Mouse (Mus musculus): ENCODE results near the gene Ap2a2. TPM values are rescaled to one million over a fixed set of nuclear protein-coding genes. Genes with fewer than 3 reads are reported as not detected.
"Not testable (repeated sequence)": the region's sequence is repeated elsewhere in the genome, so short reads cannot be mapped to it uniquely, and the experiment has no call there.

Gene Ap2a2
- polyA plus RNA-seq, 1 experiment from 2014 or later: 54.8 TPM

DNA sequence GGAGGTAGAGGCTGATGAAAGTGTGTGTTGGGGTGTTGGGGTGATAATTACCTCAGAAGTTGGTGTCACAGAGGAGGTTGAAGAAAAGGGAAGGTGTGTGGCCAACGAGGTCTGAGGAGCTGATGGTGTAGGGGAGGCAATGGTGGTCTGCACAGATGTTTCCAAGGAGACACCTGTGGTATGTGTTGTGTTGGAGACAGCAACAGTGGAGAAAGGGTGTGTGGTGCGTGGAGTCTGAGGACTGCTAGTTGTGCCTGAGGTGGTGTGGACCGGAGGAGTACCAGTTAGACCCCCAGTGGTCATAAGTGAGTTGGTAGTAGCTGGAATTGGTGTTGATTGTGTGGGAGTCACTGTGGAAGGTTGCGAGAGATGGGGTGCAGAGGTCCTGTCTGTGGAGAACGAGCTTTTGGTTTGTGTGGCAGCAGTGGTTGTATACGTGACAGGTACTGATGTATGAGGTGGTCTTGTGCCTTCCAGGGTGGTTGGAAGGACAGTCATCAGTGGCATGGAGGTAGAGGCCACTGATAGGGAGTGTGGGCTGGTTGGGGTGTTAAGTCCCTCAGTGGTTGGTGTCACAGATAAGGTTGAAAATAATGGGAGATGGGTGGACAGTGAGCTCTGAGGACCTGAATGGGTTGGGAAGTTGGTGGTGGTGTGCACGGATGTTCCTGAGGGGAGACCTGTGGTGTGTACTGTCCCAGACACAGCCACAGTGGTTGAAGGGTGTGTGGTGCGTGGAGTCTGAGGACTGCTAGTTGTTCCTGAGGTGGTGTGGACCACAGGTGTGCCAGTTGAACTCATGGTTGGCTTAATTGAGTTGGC, 76.8 kb downstream of the Ap2a2 start:
- H3K9me3 ChIP-seq; H3K9ac ChIP-seq; H3K4me1 ChIP-seq; H3K4me2 ChIP-seq; H3K4me3 ChIP-seq; H3K27me3 ChIP-seq (replicated peaks); H3K27ac ChIP-seq (replicated peaks): not testable (repeated sequence)
- peak; percentile 22; the same call in 1 of the 2 replicates for ATAC-seq (ENCODE audit: extremely low read depth, insufficient number of reproducible peaks, low FRiP score, low TSS enrichment)
- H3K36me3 ChIP-seq: peaks cover 19% of the 10 kb centered on the region
- WGBS: 87% methylated on average over 6 of the region's 8 CpGs

DNA sequence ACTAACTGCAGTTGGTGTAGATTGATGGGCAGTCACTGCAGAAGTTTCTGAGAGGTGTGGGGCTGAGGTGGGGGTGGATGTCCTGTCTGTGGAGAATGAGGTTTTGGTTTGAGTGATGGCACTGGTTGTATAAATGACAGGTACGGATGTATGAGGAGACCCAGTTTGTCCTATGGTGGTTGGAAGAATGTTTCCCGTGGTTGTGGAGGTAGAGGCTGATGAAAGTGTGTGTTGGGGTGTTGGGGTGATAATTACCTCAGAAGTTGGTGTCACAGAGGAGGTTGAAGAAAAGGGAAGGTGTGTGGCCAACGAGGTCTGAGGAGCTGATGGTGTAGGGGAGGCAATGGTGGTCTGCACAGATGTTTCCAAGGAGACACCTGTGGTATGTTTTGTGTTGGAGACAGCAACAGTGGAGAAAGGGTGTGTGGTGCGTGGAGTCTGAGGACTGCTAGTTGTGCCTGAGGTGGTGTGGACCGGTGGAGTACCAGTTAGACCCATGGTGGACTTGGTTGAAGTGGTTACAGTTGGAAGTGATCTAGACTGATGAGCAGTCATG, 77.4 kb downstream of the Ap2a2 start:
- not testable (repeated sequence) for H3K27me3 ChIP-seq (replicated peaks); H3K27ac ChIP-seq (replicated peaks); H3K9me3 ChIP-seq; H3K4me2 ChIP-seq; H3K4me1 ChIP-seq; H3K9ac ChIP-seq; H3K4me3 ChIP-seq
- 80% methylated on average over 5 of the region's 5 CpGs for WGBS
- peak; percentile 20; the same call in 1 of the 2 replicates for ATAC-seq (ENCODE audit: extremely low read depth, insufficient number of reproducible peaks, low FRiP score, low TSS enrichment)
- H3K36me3 ChIP-seq: peaks cover 12% of the 10 kb centered on the region

DNA sequence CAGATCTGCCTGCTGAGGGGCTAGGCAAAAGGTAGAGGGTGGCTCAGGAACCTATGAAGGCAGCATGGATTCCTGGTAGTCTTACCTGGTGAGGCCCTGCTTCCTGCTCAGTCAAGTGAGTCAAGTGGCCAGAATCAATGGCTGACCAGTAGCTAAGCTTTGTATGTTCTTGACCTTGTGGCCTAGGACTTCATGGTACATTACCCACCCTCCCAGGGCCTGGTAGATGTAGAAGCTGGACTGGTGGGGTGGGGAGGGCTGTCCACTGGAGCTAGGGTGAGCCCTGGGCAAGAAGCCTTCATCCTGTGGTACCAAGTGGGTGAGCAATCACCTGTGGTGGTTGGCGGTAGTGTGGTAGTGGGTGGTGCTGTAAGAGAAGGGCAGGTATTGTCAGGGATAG, 80.4 kb downstream of the Ap2a2 start:
- no peaks in the 10 kb centered on the region for H3K27me3 ChIP-seq (replicated peaks)
- no peak overlapping the region for H3K4me3 ChIP-seq
- H3K9ac ChIP-seq: no peak overlapping the region
- no peak for ATAC-seq (ENCODE audit: extremely low read depth, insufficient number of reproducible peaks, low FRiP score, low TSS enrichment)
- no peaks in the 10 kb centered on the region for H3K36me3 ChIP-seq
- H3K27ac ChIP-seq (replicated peaks): no peak overlapping the region
- 83% methylated on average over 1 of the region's 1 CpGs for WGBS
- H3K4me1 ChIP-seq: no peaks in the 10 kb centered on the region
- no peak overlapping the region for H3K4me2 ChIP-seq
- no peaks in the 10 kb centered on the region for H3K9me3 ChIP-seq

- H3K36me3 ChIP-seq: no peaks in the 10 kb centered on the region
- no peaks in the 10 kb centered on the region for H3K9me3 ChIP-seq
- H3K4me3 ChIP-seq: no peak overlapping the region
- ATAC-seq (ENCODE audit: extremely low read depth, insufficient number of reproducible peaks, low FRiP score, low TSS enrichment): no peak
- no peak overlapping the region for H3K4me2 ChIP-seq
- no peak overlapping the region for H3K27ac ChIP-seq (replicated peaks)
- H3K27me3 ChIP-seq (replicated peaks): no peaks in the 10 kb centered on the region
- H3K9ac ChIP-seq: no peak overlapping the region
- 39% methylated on average over 3 of the region's 3 CpGs for WGBS
- H3K4me1 ChIP-seq: no peaks in the 10 kb centered on the region
These were observed 81.2 kb downstream of the Ap2a2 start for GRCm38 (mm10) chr7:141643160-141643559.

DNA sequence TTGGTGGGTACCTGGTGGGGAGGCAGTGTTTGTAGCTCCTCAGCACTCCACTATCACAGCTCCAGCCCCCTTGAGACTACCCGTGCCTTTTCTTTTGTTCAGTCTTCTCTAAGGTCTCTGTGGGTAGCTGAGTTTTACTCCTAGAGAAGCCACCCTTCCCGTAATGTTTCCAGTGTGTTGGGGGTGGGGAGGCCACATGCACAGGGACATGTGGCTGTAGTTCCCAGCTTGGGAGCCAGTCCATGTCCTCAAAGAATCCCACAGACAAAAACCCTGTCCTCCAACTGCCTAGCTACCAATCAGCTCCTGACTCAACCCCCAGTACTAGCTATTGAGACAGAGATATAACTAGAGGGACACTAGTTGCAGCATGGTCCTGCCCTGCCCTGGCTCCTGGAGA, 85.1 kb downstream of the Ap2a2 start:
- 68% methylated on average over 2 of the region's 2 CpGs for WGBS
- ATAC-seq (ENCODE audit: extremely low read depth, insufficient number of reproducible peaks, low FRiP score, low TSS enrichment): no peak
- H3K4me1 ChIP-seq: no peaks in the 10 kb centered on the region

DNA sequence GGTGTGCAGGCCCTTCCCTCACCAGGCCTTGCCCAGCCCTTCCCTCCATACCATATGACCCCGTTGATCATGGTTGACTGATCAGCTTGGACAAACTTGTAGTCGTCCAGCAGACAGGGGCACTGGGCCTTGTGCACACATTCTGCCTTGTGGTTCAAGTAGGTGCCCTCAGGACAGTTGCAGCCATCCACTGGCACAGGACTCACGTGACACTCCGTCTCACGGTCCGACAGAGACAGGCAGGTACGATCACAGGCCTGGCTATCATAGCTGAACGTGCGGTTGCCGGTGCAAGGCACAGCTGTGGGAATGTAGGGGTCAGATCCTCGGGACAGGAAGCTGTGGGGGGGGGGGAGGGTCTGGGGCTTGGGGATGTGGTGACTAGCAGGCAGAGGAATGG, 85.8 kb downstream of the Ap2a2 start:
- WGBS: 67% methylated on average over 11 of the region's 11 CpGs

More for the DNA sequence above, 85.1 kb downstream of the Ap2a2 start:
- Histone ChIP-seq H3K27me3 (replicated peaks) (no peaks in the 10 kb centered on the region), H3K4me2 (no peak overlapping the region), H3K36me3 (no peaks in the 10 kb centered on the region), H3K4me3 (no peak overlapping the region), H3K9me3 (no peaks in the 10 kb centered on the region), H3K27ac (replicated peaks) (no peak overlapping the region), H3K9ac (no peak overlapping the region)

DNA sequence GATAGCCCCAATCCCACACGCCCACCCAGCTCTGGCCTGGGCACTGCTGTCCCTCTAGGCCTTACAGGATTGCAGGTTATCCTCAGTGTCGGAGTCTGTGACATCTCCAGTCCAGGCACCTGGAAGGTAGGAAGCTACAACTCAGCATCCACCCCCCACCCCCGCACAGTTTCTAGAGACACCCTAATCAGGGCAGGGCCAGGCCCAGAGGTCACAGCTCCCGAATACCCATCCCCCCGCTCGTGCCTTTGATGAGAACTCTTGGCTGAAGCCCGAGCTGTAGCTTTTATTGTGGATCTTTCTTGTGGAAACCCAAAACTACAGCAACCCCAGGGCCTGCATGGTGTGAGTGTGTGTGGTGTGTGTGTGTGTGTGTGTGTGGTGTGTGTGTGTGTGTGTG, 90.2 kb downstream of the Ap2a2 start:
- ATAC-seq (ENCODE audit: extremely low read depth, insufficient number of reproducible peaks, low FRiP score, low TSS enrichment): no peak
- Histone ChIP-seq H3K9ac (no peak overlapping the region), H3K27me3 (replicated peaks) (no peaks in the 10 kb centered on the region; the same call in 1 of the 2 replicates), H3K36me3 (no peaks in the 10 kb centered on the region), H3K4me3 (no peak overlapping the region), H3K27ac (replicated peaks) (no peak overlapping the region), H3K4me1 (no peaks in the 10 kb centered on the region), H3K4me2 (no peak overlapping the region), H3K9me3 (no peaks in the 10 kb centered on the region)
- 36% methylated on average over 7 of the region's 7 CpGs for whole genome bisulfite sequencing

More for the DNA sequence above, 85.8 kb downstream of the Ap2a2 start:
- Histone ChIP-seq H3K36me3 (no peaks in the 10 kb centered on the region), H3K27me3 (replicated peaks) (no peaks in the 10 kb centered on the region), H3K4me2 (no peak overlapping the region), H3K4me1 (no peaks in the 10 kb centered on the region), H3K9me3 (no peaks in the 10 kb centered on the region), H3K4me3 (no peak overlapping the region), H3K9ac (no peak overlapping the region), H3K27ac (replicated peaks) (no peak overlapping the region)
- ATAC-seq (ENCODE audit: extremely low read depth, insufficient number of reproducible peaks, low FRiP score, low TSS enrichment): no peak

GRCm38 (mm10) chr7:141660346-141660745, 98.4 kb downstream of the Ap2a2 start:
- no peak overlapping the region for H3K9ac ChIP-seq
- peaks cover 36% of the 10 kb centered on the region for H3K4me1 ChIP-seq
- WGBS: 32% methylated on average over 1 of the region's 1 CpGs
- peak overlapping the region; percentile 54 for H3K27ac ChIP-seq (replicated peaks)
- H3K36me3 ChIP-seq: no peaks in the 10 kb centered on the region
- no peak overlapping the region for H3K4me3 ChIP-seq
- H3K27me3 ChIP-seq (replicated peaks): no peaks in the 10 kb centered on the region
- ATAC-seq (ENCODE audit: extremely low read depth, insufficient number of reproducible peaks, low FRiP score, low TSS enrichment): no peak
- H3K9me3 ChIP-seq: no peaks in the 10 kb centered on the region
- H3K4me2 ChIP-seq: no peak overlapping the region

DNA sequence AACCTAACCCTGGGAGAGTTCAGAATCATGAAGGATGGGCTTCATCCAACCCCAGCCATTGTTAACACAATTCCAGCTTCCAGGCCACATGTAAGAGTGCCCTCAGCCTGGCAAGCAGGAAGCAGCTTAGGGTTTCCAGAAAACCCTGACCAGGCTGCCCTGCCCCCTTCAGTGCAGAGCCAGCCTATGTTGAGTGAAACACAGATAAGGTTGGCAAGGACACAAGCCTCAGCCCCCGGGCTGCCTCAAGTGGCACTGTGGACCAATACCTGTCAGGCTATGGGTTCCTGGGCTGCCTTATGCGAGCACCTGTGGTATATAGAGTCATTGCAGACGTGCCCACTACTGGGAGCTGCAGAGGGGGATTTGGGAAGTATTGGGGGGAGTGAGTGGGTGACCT, 99.5 kb downstream of the Ap2a2 start:
- 41% methylated on average over 3 of the region's 3 CpGs for WGBS
- Histone ChIP-seq H3K4me1 (peaks cover 36% of the 10 kb centered on the region), H3K4me3 (no peak overlapping the region)

DNA sequence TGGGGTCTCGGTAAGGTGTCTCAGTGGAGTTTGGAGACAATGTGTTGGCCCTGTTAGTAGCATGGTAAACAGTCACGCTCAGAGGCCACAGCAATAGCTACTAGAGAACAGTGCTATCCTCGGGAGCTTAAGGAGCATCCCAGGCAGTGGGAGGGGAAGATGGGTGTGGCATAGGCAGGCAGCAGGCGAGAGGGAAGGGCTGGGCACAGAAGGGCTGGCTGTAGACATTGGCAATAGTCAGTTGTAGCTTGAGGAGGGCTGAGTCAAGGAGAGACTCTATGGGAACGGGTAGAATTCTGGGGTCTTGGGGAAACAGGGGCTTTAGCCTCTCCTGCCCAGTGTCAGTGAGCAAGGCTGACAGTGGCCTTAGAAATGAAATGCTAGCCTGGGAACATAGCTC, 100.2 kb downstream of the Ap2a2 start:
- no peak overlapping the region for H3K27ac ChIP-seq (replicated peaks)
- no peaks in the 10 kb centered on the region for H3K27me3 ChIP-seq (replicated peaks)
- no peaks in the 10 kb centered on the region for H3K9me3 ChIP-seq
- no peak overlapping the region for H3K4me3 ChIP-seq
- no peak for ATAC-seq (ENCODE audit: extremely low read depth, insufficient number of reproducible peaks, low FRiP score, low TSS enrichment)
- H3K4me2 ChIP-seq: no peak overlapping the region
- H3K36me3 ChIP-seq: no peaks in the 10 kb centered on the region
- H3K4me1 ChIP-seq: peaks cover 36% of the 10 kb centered on the region
- H3K9ac ChIP-seq: no peak overlapping the region
- WGBS: 65% methylated on average over 5 of the region's 5 CpGs

More for the DNA sequence above, 99.5 kb downstream of the Ap2a2 start:
- Histone ChIP-seq H3K36me3 (no peaks in the 10 kb centered on the region), H3K9ac (no peak overlapping the region), H3K27me3 (replicated peaks) (no peaks in the 10 kb centered on the region), H3K27ac (replicated peaks) (no peak overlapping the region), H3K4me2 (no peak overlapping the region), H3K9me3 (no peaks in the 10 kb centered on the region)
- no peak; the same call in 1 of the 2 replicates for ATAC-seq (ENCODE audit: extremely low read depth, insufficient number of reproducible peaks, low FRiP score, low TSS enrichment)

DNA sequence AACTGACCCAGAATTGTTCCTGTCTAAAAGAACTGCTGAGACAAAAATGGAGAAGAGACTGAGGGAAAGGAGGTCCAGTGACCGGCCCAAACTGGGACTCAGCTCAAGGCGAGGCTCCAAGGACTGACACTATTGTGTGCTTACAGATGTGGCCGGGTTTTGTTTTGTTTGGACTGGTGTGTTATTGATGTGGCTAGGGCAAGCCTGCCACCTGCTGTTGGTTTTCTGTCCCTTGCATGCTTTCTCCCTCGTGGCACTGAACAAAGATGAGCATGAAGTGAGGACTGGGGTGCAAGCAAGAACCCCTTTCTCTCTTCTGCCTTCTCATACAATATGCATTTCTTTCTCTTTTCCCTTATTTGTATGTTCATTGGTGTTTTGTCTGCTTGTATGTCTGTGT, 104.2 kb downstream of the Ap2a2 start:
- ATAC-seq (ENCODE audit: extremely low read depth, insufficient number of reproducible peaks, low FRiP score, low TSS enrichment): no peak
- Histone ChIP-seq H3K27me3 (replicated peaks) (no peaks in the 10 kb centered on the region), H3K4me3 (no peak overlapping the region), H3K36me3 (no peaks in the 10 kb centered on the region), H3K9me3 (no peaks in the 10 kb centered on the region), H3K27ac (replicated peaks) (no peak overlapping the region), H3K4me2 (no peak overlapping the region), H3K4me1 (peaks cover 8% of the 10 kb centered on the region), H3K9ac (no peak overlapping the region)
- WGBS: 27% methylated on average over 4 of the region's 4 CpGs

GRCm38 (mm10) chr7:141669097-141669496, 107.1 kb downstream of the Ap2a2 start:
- H3K27me3 ChIP-seq (replicated peaks); H3K9me3 ChIP-seq; H3K4me1 ChIP-seq; H3K36me3 ChIP-seq; H3K9ac ChIP-seq; ATAC-seq (ENCODE audit: extremely low read depth, insufficient number of reproducible peaks, low FRiP score, low TSS enrichment); H3K27ac ChIP-seq (replicated peaks); H3K4me3 ChIP-seq; H3K4me2 ChIP-seq: not testable (repeated sequence)
- 88% methylated on average over 3 of the region's 3 CpGs for WGBS

Measured in heart, embryonic 13.5 days (tissue).